Mouse (Mus musculus): ENCODE results near the gene Gm19426. TPM values are rescaled to one million over a fixed set of nuclear protein-coding genes. Genes with fewer than 3 reads are reported as not detected.

The Gm19426 gene
- polyA plus RNA-seq, 1 experiment from 2014 or later = 7.2 TPM

GRCm38 (mm10) chr2:84717357-84717756 is 26.1 kb downstream of the Gm19426 start:
- ATAC-seq (ENCODE audit: insufficient read depth, low FRiP score, low read depth) = no peak
- Histone ChIP-seq H3K4me2 (no peak overlapping the region), H3K36me3 (0 out of 2 replicates have a peak, but pooled peaks cover 2% of the 10 kb centered on the region), H3K9me3 (no peaks in the 10 kb centered on the region), H3K4me3 (replicated peaks) (no peak overlapping the region), H3K27ac (no peak overlapping the region; the same call in 1 of the 2 replicates), H3K9ac (no peak overlapping the region), H3K27me3 (replicated peaks) (no peaks in the 10 kb centered on the region), H3K4me1 (peaks cover 6% of the 10 kb centered on the region; the same call in 1 of the 2 replicates)
- WGBS = 92% methylated on average over 4 of the region's 4 CpGs

- Histone ChIP-seq H3K4me2 (peak overlapping the region; percentile 64), H3K4me3 (replicated peaks) (peak overlapping the region; percentile 96), H3K27me3 (replicated peaks) (no peaks in the 10 kb centered on the region), H3K36me3 (0 out of 2 replicates have a peak, but pooled peaks cover 1% of the 10 kb centered on the region), H3K9me3 (no peaks in the 10 kb centered on the region), H3K27ac (peak overlapping the region; percentile 98), H3K4me1 (peaks cover 6% of the 10 kb centered on the region; the same call in 1 of the 2 replicates), H3K9ac (peak overlapping the region; percentile 32; the same call in 1 of the 2 replicates)
- ATAC-seq (ENCODE audit: insufficient read depth, low FRiP score, low read depth) = no peak
- WGBS = 31% methylated on average over 9 of the region's 9 CpGs
These were observed 26.8 kb downstream of the Gm19426 start for GRCm38 (mm10) chr2:84716423-84717355.

- peak overlapping the region; percentile 96 for H3K4me3 ChIP-seq (replicated peaks)
- H3K9ac ChIP-seq = peak overlapping the region; percentile 32; the same call in 1 of the 2 replicates
- under 1% methylated on average over 33 of the region's 33 CpGs for WGBS
- no peaks in the 10 kb centered on the region for H3K9me3 ChIP-seq
- H3K27ac ChIP-seq = peak overlapping the region; percentile 98
- H3K4me1 ChIP-seq = peaks cover 6% of the 10 kb centered on the region; the same call in 1 of the 2 replicates
- H3K4me2 ChIP-seq = peak overlapping the region; percentile 64
- peak; percentile 93 for ATAC-seq (ENCODE audit: insufficient read depth, low FRiP score, low read depth)
- no peaks in the 10 kb centered on the region for H3K27me3 ChIP-seq (replicated peaks)
- H3K36me3 ChIP-seq = peaks cover 2% of the 10 kb centered on the region; the same call in 1 of the 2 replicates
These were observed 27.7 kb downstream of the Gm19426 start for GRCm38 (mm10) chr2:84715562-84716361.

DNA sequence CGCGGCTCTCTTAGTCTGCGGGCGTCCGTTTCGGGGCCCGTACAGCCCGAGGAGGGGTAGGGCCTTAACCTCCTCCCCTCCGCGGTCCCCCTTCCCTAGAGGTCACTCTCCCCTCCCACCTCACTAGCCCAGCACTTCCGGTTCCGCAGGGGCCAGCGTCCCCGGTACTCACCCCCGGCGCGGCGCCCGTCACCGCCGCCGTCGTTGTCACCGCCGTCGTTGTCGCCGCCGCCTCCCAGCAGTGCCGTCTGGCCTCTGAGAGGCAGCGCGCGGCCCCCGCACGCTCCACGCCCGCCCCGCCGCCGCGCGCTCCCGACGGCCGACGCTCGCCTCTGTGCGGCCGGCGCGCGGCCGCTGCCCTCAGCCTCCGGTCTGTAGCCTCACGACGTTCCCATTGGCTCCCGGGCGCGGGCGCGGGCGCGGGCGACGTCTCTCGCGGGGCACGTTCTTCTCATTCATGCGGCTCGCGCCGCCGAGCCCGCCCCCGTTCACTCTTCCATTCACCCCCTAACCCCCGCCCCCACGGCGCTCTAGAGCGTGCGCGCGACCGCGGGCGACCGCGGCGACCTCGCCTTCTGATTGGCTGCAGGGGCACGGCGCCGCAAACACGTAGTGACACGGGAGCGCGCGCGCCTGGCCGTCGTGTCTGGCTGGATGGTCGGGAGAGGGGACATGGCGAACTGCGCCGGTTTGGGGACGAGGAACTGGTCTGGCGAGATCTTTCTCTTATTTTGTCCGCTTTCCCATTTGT is 28.5 kb downstream of the Gm19426 start, which contains the start of gene Zdhhc5:
Zdhhc5 (minus strand) TSS at position 370 of the 751 bp plus-strand sequence.
- Histone ChIP-seq H3K9me3 (no peaks in the 10 kb centered on the region), H3K27me3 (replicated peaks) (no peaks in the 10 kb centered on the region), H3K36me3 (peaks cover 9% of the 10 kb centered on the region), H3K4me2 (peak within 1 kb of the TSS; percentile 64), H3K9ac (peak within 1 kb of the TSS; percentile 95), H3K4me3 (replicated peaks) (peak within 1 kb of the TSS; percentile 96), H3K4me1 (peaks cover 6% of the 10 kb centered on the region; the same call in 1 of the 2 replicates), H3K27ac (peak within 1 kb of the TSS; percentile 98)
- ATAC-seq (ENCODE audit: insufficient read depth, low FRiP score, low read depth) = peak; percentile 94
- WGBS = under 1% methylated on average over 106 of the region's 107 CpGs

GRCm38 (mm10) chr2:84714422-84714810 is 29.0 kb downstream of the Gm19426 start:
- ATAC-seq (ENCODE audit: insufficient read depth, low FRiP score, low read depth) = no peak
- WGBS = under 1% methylated on average over 26 of the region's 26 CpGs

DNA sequence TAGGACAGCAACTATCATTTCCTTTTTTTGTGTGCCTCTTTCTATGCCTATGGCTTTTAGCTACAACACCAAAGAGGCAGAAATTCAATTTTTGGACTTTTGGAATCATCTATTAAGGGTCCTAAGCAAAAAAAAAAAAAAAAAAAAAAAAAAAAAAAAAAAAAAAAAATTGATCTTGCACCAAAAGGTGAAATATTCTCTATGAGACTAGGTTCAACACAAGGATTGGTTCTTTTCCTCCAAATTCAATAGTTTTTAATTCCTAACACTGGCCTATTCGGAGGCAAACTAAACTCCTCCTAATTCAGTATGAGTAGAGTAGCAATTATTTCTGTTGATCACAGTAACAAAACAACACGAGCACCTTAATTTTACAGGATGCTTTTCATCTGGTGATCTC is 31.6 kb downstream of the Gm19426 start:
- WGBS = 87% methylated on average over 2 of the region's 2 CpGs
- H3K9me3 ChIP-seq = no peaks in the 10 kb centered on the region
- no peak overlapping the region for H3K4me2 ChIP-seq
- H3K4me1 ChIP-seq = peaks cover 8% of the 10 kb centered on the region
- peaks cover 27% of the 10 kb centered on the region for H3K36me3 ChIP-seq
- ATAC-seq (ENCODE audit: insufficient read depth, low FRiP score, low read depth) = no peak
- H3K27me3 ChIP-seq (replicated peaks) = no peaks in the 10 kb centered on the region
- no peak overlapping the region for H3K9ac ChIP-seq
- H3K4me3 ChIP-seq (replicated peaks) = no peak overlapping the region
- no peak overlapping the region for H3K27ac ChIP-seq

More at GRCm38 (mm10) chr2:84714422-84714810, 29.0 kb downstream of the Gm19426 start:
- Histone ChIP-seq H3K4me1 (peaks cover 6% of the 10 kb centered on the region; the same call in 1 of the 2 replicates), H3K27me3 (replicated peaks) (no peaks in the 10 kb centered on the region), H3K9me3 (no peaks in the 10 kb centered on the region), H3K27ac (peak overlapping the region; percentile 98), H3K4me2 (peak overlapping the region; percentile 59), H3K36me3 (peaks cover 12% of the 10 kb centered on the region), H3K4me3 (replicated peaks) (peak overlapping the region; percentile 96), H3K9ac (peak overlapping the region; percentile 95)

- 74% methylated on average over 1 of the region's 1 CpGs for WGBS
- Histone ChIP-seq H3K9ac (no peak overlapping the region), H3K36me3 (peaks cover 35% of the 10 kb centered on the region), H3K27me3 (replicated peaks) (no peaks in the 10 kb centered on the region), H3K4me2 (no peak overlapping the region), H3K4me1 (peaks cover 4% of the 10 kb centered on the region; the same call in 1 of the 2 replicates), H3K4me3 (replicated peaks) (no peak overlapping the region), H3K27ac (no peak overlapping the region), H3K9me3 (no peaks in the 10 kb centered on the region)
- no peak for ATAC-seq (ENCODE audit: insufficient read depth, low FRiP score, low read depth)
These were observed 35.9 kb downstream of the Gm19426 start for GRCm38 (mm10) chr2:84707523-84707922.

GRCm38 (mm10) chr2:84705295-84705694 is 38.2 kb downstream of the Gm19426 start:
- Histone ChIP-seq H3K4me2 (no peak overlapping the region), H3K4me3 (replicated peaks) (no peak overlapping the region), H3K9me3 (no peaks in the 10 kb centered on the region), H3K9ac (no peak overlapping the region), H3K27me3 (replicated peaks) (no peaks in the 10 kb centered on the region), H3K27ac (peak overlapping the region; percentile 75), H3K36me3 (peaks cover 28% of the 10 kb centered on the region), H3K4me1 (peaks cover 4% of the 10 kb centered on the region; the same call in 1 of the 2 replicates)
- 84% methylated on average over 1 of the region's 1 CpGs for WGBS
- no peak for ATAC-seq (ENCODE audit: insufficient read depth, low FRiP score, low read depth)

GRCm38 (mm10) chr2:84704329-84704728 is 39.1 kb downstream of the Gm19426 start:
- Histone ChIP-seq H3K27me3 (replicated peaks) (no peaks in the 10 kb centered on the region), H3K9ac (no peak overlapping the region), H3K4me2 (no peak overlapping the region), H3K27ac (peak overlapping the region; percentile 75; the same call in 1 of the 2 replicates), H3K36me3 (peaks cover 23% of the 10 kb centered on the region), H3K4me3 (replicated peaks) (no peak overlapping the region), H3K9me3 (no peaks in the 10 kb centered on the region), H3K4me1 (peaks cover 4% of the 10 kb centered on the region; the same call in 1 of the 2 replicates)
- ATAC-seq (ENCODE audit: insufficient read depth, low FRiP score, low read depth) = no peak
- 77% methylated on average over 5 of the region's 5 CpGs for WGBS

DNA sequence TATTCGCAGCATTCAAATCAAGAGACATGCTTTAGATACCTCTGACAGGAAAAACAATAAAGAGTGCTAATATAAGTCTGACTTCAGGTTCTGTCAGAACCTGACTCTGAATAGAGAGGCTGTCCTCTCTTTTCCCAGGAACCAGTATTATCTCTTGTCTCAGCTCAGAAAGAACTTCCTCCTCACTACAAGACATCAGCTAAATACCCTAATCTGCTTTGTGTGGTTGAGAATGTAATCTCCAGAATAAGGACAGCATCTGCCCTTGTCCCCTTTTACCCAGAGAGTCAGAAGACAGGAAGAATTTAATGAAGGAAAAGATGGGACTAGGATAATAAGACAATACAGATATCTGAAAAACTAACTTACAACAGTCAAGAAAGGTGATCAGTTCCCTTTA is 40.0 kb downstream of the Gm19426 start:
- no peak overlapping the region for H3K4me2 ChIP-seq
- no peak overlapping the region for H3K9ac ChIP-seq
- H3K4me3 ChIP-seq (replicated peaks) = no peak overlapping the region
- H3K27me3 ChIP-seq (replicated peaks) = no peaks in the 10 kb centered on the region
- 91% methylated on average over 1 of the region's 1 CpGs for WGBS
- no peaks in the 10 kb centered on the region for H3K9me3 ChIP-seq
- peaks cover 4% of the 10 kb centered on the region; the same call in 1 of the 2 replicates for H3K4me1 ChIP-seq
- no peak for ATAC-seq (ENCODE audit: insufficient read depth, low FRiP score, low read depth)
- H3K36me3 ChIP-seq = peaks cover 19% of the 10 kb centered on the region
- no peak overlapping the region for H3K27ac ChIP-seq
